Mouse (Mus musculus): ENCODE measurements at regions not wholly inside any gene's neighbourhood (a gene's known extent, or its start where the extent isn't known, plus 50 kb on each side); places are given as distances from the start of the nearest gene placed in this dataset.
A peak's percentile ranks its signal among the peaks of the same experiment; 100 is the strongest.

DNA sequence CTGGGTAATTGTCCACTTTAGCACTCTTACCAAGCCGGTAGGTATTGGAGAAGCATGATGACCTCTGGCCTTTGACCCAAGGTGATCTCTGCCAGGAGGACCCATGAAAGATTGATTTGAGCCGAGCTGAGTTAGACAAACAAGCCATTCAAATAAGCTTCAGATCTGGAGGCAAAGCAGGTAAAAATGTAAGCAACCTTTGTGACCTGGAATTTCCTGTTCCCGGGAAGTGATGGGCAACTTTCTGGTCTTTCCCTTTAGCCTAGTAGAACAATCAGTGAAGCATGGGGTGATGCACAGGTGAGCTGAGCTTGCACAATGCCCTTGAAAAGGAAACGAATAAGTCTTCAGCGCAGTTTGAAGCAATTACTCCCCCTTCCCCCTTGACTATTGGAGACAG, 127.0 kb downstream of the Mycn start:
- DNase-seq: no peak

DNA sequence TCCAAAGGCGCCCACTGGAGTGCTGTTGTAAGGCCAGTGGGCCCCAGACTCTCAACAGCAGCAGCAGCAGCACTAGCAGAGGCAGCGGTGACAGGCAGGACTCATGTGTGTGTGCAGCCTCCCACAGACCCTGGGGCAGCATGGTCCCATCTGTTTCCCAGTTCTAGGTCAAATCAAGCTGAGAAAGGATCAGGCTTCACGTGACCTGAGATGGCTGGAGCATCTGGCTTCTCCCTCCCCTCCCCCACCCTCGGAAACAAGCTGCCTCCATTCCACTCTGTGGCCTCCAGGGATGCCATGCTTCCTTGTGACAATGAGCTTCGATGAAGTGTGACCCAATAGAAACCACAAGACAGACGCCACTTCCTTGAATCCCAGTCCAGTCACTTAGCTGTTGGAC, 128.8 kb downstream of the Mycn start:
- peak; percentile 71 to 75 for DNase-seq

DNA sequence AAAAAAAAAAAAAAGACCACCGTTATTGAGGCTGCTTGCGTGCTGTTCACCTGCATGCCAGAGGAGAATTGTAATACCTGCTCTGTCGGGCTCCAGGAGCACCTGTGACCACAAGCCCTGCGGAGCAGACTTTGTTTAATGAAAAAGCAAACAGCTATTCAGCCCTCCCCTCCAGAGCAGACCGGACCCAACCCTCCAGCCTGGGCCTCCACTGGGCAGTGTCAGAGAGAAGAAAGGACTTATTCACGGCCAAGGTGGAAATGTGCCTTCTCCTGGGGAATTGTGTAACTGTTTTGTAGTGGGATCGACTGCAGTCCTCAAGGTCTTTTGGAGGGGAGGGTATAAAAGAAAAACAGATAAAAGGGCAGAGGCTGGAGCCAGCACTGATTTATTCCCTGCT, 130.8 kb downstream of the Mycn start:
- peak; percentile 17 to 39 for DNase-seq

DNA sequence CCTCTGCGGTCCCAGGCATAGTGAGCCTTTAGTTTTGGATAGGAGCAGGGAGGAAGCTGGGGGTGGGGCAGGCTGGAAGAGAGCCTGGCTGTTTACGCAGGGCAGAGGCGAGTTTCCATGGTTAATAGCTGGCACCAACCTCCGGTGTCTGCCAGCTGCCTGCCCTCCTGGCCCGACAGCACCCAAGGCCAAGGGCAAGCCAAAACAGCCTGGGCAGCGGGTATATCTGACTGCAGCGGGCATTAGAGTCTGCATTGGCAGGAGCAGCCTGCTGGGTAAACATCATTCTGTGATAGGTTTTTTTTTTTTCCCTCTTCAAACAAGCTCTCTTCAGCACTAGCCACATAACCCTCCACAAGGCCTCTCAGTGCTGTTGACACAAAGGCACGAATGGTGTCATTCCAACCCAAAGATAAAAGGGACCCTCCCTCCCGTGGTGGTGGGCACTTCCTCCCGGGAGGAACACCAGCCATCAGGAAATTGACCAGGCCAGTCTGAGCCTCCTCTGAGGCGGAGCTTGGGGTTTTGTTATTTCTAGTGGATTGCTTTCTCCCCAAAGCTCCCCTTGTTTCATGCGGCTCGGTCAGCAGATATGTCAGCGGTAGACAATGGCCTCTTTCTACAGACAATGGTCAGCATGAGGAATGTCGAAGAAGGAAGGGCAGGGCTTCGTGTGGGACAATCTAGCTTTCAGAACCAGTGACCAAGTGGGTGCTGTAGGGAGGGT, 131.4 kb downstream of the Mycn start:
- DNase-seq: peak; percentile 83 to 88

DNA sequence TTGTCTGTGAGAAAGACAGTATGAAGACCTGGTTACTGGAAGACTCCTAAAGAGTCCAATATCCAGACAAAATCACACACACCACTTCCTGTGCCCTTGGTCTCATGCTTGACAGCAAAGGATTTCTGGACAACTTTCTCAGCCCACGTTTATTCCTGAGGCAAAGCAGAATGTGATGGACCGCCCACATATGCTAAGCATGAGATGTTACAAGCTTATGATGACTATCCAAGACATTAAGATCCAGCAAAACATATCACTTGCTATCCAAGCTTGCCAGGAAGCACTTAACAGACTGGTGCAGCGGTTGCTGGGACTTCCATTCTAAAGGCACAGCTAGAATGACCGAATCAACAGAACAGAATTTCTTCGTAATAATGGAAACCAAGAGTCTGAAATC, 133.6 kb downstream of the Mycn start:
- DNase-seq: no peak

DNA sequence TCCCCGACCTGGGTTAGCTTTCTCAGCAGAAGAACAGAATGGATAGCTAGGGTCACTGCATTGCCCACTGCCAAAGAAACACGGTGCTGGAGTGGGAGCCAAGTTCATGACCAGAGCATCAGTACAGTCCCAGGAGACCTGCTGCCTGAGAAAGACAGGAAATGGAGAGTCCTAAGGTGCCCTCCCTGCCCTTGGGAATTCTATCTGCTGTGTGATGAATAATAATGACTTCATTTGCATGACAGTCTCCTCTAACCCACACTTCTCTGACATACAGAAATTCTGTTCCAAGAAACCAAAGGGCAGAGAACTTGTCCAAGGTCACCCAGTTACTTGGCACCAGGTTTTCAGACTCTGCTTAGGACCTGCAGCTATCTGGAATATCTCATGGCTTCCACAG, 138.1 kb downstream of the Mycn start:
- no peak for DNase-seq

DNA sequence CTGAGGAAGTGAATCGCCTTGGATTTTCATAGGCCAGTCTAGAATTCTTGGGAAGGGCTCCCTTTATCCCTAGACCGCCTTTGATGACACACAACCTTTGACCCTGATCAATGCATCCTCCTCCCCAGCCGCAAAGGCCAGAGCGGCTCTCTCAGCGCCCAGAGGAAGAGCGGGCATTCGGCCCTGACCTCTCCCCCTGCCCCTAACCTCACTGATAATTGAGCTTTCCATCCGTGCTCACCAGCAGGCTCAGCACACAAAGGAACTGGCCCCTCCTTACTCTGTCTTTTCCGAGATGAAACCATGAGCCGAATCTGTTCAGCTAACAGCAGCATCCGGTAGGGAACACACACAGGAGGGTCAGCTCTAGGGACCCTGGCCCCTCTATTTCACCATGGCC, 139.3 kb downstream of the Mycn start:
- no peak for DNase-seq

DNA sequence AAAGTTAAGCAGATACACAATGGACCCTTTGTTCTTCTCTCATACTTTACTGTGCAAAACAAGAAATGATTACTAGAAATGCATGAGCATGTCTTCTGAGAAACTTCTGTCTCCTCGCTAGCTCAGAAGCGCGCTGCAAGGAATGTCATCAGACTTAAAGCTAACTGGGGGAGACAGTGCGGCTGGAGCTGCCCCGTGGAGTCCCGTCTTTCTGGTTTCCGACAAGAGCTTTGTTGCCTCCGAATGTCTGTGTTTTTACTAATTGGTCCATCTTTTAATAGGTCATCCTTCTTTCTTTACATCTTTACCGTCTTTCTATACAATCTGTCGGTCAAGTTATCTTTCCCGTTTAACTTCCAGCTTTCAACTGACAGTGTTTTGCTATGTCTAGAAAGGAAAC, 140.0 kb downstream of the Mycn start:
- DNase-seq: no peak

DNA sequence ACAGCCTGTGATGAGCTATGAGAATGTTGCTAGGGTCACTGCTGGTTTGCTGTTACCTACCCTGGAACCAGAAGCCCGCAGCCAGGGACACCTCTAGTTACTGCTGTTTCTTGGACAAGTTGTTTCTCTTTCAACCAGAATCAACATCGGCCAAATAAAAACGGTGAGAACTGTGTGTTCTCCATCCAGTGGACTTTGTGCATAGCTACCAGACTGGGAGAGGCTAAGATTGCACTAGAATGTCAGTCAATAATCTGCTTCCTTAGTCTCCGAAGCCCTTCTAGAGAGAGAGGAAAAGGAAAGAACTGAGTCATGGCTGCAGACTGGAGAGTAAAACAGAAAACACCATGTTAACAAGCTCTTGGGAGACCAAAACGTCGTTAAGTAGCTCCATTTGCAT, 141.6 kb downstream of the Mycn start:
- no peak for DNase-seq

DNA sequence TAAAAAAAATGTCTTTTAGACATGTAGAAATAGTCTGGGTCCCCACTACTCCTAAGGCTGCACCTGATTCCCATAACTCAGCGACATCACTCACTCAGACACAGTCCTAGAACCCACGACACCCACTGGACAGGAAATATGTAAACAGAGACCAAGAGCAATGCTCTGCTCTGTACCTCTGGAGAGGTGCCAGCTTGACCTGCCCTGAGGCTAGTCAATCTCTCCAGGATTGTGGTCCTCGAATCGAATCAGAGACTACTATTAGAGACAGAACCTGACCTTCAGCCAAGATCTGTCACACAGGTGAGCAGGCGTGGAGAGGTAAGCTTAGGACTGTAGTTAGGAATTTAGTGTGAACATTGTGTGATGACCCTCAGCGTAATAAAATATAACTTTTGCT, 152.7 kb downstream of the Mycn start:
- peak in 1 of 2 experiments; percentile 34 for DNase-seq

DNA sequence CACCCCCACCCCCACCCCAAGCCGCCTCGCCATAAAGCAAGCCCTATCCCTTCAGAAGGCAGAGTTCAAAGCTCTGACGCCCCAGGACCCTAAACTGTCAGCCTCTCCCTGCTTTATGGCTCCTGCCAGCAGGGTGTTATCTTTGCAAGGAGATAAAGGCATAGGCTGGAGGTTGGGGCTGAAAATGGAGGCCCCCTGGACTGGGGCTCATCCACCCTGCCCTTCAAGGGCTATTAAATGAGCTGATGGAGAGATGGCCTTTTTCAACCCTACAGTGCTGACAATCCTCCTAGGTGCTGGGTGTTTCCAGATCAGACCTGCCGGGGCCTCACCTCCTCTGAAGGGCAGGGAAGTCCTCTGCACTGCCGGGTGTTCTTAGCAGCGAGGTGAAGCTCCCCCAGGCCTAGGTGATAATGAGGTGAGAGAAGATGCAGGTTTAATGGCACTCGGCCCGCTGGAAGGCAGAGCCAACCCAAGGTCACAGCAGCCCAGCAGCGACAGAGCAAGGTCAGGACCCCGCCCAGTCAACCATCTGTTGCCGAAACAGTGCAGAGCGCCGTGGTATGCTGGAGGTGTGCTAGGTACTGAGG, 153.4 kb downstream of the Mycn start:
- DNase-seq: peak in 1 of 2 experiments; percentile 24

DNA sequence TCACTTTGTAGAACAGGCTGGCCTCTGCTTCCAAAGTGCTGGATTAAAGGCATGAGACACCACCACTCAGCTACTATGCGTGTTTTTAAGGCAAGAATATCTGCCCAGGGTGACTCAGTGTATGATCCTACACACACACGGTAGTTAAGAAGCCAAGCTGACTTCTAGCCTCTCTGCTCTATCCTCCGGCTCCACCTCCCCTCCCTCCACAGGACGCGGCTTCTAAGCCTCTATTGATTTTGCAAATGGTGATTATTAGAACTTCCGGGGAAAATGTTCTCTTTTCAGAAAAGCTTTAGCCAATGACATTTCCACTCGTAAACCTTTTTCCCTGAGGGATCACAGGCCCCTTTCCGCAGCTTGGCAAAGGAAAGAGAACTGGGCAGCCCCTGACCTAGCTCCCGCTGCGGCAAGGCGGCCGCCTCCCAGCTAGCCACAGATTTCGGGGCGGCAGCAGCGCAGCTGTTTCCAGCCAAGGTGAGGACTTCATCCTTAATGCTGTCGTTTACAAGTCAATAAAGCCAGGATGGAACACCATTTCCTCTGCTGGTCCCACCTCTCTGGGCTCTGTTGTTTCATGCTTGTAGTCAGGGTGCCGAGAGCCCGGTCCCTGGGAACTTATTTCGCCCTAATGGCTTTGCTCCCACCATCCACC, 154.0 kb downstream of the Mycn start:
- DNase-seq: peak in 1 of 2 experiments; percentile 41

DNA sequence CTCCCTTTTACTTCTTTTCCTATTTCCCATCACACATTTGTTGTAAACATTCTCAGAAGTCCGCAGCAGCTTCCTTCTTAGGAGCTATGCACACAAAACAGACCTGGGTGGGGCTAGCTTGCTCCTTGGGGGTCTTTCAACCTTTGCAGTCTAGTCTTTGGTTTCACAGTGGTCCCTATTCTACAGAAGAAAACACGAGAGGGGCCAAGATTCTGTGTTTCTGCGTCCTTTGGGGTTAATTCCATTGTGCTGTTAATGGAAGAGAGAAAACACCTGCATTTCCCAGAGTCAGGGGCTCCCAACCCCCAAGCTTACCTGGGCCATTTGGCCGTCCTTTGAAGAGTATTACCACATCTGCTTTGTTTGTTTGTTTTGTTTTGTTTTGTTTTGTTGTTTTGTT, 154.6 kb downstream of the Mycn start:
- no peak for DNase-seq

DNA sequence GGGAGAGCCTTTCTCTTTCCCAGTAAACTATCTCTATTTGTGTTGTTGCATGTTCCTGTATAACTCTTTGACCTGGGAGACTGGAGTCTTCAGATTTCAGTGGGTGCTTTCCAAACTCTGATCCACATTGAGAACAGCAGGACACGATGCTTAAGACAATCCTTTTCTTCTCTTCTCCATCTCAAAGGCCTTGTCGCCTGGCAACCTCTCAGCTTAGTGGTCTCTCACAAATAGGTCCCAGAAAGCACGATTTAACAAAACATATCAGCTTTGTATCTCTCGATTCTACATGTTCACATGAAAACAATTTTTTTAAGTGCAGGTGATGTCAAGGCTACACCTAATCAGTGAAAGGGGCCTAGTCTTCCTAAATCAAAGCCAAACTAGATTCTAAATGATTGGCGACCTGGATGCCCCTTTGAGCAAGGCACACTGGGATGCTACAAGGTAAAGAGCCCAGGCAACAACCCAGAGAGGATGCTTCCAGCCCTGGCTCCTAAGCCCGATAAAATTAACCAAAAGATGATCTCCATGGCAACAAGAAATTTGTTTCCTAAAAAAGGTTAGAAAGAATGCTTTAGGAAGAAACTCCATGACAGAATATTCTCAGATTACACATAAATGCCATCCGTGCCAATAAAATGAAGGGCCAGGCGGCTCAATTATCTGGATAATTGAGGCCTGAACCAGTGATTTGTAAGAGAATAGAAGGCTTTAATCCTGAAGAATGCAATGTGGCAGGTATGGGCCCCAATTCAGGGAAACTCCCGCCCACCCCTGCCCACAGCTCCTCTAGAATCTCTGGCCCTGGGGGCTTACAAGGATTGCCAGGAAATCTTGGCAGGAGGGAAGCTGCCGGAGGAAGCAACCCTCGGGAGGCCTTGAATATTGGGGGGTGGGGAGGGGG, 157.8 kb downstream of the Mycn start:
- peak in 1 of 2 experiments; percentile 21 for DNase-seq

DNA sequence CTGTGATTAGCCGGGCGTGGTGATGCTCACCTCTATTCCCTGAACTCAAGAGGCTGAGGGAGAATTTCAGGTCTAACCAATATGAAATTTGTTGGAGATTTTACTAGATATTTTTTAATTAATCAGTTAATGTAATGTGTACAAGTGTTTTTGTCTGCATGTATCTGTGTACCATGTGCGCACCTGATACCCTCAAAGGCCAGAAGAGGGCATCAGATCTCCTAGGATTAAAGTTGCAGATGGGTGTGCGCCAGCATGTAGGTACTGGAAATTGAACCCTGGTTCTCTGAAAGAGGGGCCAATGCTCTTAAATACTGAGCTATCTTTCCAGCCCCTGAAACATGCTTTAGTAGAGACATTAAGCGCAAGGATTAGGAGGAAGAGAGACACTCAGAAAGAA, 160.2 kb downstream of the Mycn start:
- DNase-seq: peak in 1 of 2 experiments; percentile 20

DNA sequence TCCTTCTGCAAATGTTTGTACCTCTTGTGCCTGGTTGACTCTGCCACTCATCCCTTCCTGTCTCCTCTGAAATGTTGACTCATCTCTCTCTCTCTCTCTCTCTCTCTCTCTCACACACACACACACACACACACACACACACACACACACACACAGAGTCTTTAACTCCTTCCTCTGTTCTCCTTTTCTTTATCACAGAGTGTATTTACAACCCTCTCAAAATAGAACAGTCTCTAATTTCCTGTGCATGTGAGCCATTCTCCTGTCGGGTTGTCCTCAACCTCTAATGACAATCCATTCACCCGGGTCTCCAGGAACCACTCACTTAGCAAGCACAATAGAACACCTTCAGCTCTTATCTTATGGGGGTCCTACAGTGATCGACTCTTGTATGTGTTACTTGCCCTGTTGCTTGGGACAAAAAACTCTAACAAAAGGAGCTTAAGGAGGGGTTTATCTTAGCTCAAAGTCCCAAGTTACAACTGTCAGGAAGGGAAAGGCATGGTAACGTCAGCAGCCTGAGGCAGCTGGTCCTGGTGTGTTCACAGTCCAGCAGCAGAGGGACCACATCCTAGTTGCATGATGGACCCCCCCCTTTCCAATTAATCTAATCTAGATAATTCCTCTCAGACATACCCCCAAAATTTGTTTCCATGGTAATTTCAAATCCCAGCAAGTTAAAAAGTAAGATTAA, 163.0 kb downstream of the Mycn start:
- no peak for DNase-seq

DNA sequence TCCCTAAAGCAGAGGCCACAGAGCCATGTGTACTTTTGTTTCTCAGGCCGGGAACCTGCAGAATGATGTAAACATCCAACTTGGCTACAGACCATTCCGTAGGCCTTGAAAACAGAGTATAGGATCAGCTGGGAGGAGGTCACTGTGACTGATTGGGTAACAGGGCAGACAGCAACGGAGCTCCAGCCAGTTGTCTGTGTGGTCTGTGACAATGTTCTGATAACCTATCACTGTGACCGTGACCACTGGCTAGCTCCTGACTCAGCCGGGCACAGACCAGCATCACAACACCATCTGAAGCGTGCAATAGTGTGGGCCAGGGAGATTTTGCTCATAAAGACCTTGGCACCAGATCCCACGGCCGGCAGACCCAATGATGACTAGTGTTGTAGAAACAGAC, 164.3 kb downstream of the Mycn start:
- no peak for DNase-seq

DNA sequence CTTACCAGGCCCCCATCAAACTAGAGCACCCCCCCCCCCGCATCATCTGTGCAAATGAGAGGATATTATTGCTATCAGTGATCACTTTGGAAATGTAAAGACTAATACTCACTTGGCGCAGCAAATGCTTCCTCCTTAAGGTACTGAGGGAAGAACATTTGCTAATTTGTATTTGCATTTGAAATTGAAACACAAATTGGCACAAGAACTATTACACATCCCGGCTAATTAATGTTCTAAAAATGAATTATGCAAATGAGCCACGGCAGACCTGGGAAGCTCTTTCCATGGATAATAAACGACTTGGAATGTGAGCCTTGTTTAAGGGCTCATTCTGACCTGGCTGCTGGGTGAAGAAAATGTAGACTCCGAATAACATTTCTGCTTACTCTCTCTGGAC, 164.9 kb downstream of the Mycn start:
- DNase-seq: no peak

DNA sequence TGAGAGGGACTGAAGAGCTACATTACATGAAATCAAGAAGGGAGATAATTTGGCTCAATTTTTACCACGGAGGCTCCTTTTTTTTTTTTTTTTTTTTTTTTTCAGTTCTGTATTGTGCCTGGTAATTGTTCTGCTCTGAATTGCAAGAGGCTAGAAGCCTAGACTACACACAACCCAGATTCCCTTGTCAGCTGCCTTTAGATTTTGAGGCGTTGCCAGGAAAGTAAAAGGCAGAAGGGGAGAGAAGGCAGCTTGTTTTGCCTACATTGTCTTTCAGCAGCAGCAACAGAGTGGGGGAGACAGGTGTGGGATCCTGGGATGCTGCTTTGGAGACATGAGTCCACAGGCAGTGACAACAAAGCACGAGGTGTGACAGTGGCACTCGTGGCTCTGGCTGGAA, 170.7 kb downstream of the Mycn start:
- DNase-seq: no peak

DNA sequence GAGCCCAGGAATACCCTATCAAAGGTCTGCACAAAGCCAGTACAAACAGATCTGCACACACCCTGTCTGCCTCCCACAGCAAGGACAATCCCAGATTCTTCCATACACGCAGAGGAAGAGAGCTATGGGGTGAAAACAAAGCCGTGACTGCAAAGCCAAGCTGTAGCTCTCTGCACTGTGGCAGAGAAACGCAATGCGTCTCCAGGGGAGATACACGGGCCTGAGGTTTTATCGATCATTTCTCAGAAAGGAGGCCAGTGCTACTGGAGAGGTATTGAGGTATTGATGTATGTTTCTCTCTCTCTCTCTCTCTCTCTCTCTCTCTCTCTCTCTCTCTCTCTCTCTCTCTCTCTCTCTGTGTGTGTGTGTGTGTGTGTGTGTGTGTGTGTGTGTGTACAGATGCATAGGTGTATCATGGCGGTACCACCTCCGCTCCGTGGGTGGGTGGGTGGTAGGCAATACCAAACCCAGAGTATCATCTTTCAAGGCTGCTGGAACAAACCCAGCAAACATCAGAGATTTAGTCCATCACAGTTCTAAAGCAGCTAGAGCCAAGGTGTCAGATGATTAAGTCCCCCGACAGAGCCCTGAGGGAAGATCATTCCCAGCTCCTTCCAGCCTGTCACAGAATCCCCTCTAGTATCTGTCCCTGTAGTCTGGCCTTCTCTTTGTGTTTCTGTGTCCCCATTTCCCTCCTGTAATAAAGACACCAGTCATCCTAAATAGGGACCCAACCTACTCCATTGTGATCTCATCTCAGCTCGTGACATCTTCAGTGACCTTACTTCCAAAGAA, 175.0 kb downstream of the Mycn start:
- DNase-seq: no peak

DNA sequence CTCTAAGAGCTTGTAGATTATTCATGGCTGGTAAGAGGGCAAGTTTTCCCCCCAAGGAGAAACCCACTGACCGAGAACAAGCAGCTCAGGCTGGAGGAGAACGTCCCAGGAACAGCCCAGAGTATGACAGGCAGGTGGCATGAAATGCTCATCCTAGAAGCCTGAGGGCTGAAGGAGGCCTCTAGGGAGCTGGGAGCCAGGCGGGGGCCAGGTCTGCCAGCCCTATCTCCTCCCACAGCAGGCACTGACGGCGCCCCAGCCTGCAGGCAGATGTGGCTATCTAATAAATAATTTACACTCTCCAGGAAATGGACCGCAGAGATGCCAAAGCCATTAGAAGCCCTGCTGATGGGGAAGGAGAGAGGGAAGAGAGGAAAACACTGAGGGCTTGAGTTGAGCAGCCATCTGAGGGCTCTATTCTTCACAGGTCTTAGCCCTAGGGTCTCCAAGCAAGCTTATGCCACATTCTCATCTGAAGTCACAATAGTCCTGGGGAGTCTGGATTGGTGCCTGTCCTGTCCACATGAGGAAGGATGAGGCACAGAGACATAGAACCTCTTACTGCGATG, 176.1 kb downstream of the Mycn start:
- peak in 1 of 2 experiments; percentile 63 for DNase-seq

Measured in cerebellum, postnatal 10 days (tissue).